Mouse (Mus musculus): ENCODE measurements around the gene Uqcc3.

DNA sequence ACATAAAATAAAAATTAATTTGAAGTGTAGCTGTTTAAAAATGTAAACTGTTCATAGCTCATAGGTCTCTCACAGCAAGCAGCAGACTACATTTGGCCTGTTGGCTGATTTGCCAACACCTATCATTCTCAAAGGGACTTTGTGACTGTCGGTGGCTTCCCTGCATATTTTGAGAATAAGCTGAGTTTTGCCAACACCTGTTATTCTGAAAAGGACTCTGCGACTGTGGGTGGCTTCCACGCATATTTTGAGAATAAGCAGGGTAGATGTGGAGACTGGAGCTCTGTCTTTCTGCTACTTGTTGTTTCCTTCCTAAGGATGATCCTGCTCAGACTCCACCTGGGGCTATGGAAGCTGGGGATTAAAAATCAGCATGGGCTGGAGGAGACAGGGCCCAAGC is 27.6 kb downstream of the Uqcc3 start:
- TF ChIP-seq CTCF (IDR thresholded peaks at IDR 0.05; ENCODE audit: extremely low read depth, insufficient read length, insufficient replicate concordance, low read depth, low read length) (no peak), POLR2A (IDR thresholded peaks at IDR 0.05; ENCODE audit: low read depth, low read length) (no peak)

Measured in small intestine, adult 2 months (tissue).